Mouse (Mus musculus): ENCODE data around the gene Lrrc63. TPM values are rescaled to one million over a fixed set of nuclear protein-coding genes. Genes with fewer than 3 reads are reported as not detected.

Lrrc63 gene
- not detected for polyA plus RNA-seq (2014; fragmentation: Illumina TruSeq; extraction: RNeasy Lipid Tissue Mini Kit (QIAGEN cat#74804))

DNA sequence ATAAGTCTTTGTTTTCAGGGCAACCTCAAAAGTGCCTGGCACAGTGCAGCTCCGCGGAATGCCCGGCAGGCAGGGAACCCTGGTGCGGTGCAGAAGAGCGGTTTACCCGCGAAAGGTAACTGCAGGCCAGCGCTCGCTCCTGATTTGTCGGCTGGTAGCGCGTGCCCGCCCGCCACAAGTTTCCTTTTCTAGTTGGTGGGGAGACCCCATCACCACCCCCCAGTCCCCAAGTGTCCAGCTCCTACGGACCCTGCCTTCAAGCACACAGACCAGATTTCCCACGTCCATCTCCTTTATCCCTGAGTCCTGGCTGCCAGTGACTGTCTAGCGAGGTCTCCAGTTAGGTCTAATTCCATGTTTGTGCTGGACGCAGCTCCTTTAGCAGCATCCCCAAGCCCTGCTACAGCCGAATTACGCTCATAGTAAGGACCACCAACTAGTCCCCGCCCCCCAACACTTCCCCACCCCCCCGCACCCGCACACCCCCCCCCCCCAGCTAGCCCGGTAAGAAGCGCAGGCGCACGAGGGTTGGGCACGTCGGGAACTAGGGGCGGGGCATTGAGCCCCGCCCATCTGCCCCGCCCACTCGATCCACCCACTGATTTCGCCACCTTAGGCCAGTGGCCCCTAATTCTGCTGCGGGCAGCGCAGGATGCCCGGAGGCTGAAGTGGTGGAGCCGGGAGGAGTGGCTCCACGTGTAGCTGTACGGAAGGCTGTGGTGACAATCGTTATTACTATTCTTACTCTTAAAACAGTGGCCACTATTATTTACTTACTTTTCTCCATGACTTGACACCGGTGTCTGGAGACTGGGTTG, at the start of gene Lrrc63, which contains the start of gene Lcp1:
Gene Lrrc63, minus strand, starts transcription at position 381 of the 818 bp plus-strand sequence.
Gene Lcp1, plus strand, starts transcription at position 601 of the 818 bp plus-strand sequence.

Other genes with a start within 250 kb of the Lrrc63 start
- 25.1 TPM for gene Lrch1, start 183.0 kb downstream of the Lrrc63 start, polyA plus RNA-seq (2014; fragmentation: Illumina TruSeq; extraction: RNeasy Lipid Tissue Mini Kit (QIAGEN cat#74804))
- 0.40 TPM for gene Rubcnl, start 114.9 kb downstream of the Lrrc63 start, polyA plus RNA-seq (2014; fragmentation: Illumina TruSeq; extraction: RNeasy Lipid Tissue Mini Kit (QIAGEN cat#74804))
- 43.3 TPM for gene Lcp1, start 220 bp upstream of the Lrrc63 start, polyA plus RNA-seq (2014; fragmentation: Illumina TruSeq; extraction: RNeasy Lipid Tissue Mini Kit (QIAGEN cat#74804))
- 3.2 TPM for gene Cpb2, start 111.4 kb upstream of the Lrrc63 start, polyA plus RNA-seq (2014; fragmentation: Illumina TruSeq; extraction: RNeasy Lipid Tissue Mini Kit (QIAGEN cat#74804))
- gene Zc3h13, start 153.5 kb upstream of the Lrrc63 start, polyA plus RNA-seq (2014; fragmentation: Illumina TruSeq; extraction: RNeasy Lipid Tissue Mini Kit (QIAGEN cat#74804)) = 30.0 TPM